Mouse (Mus musculus): ENCODE measurements around the gene Trp53i11. TPM values are rescaled to one million over a fixed set of nuclear protein-coding genes. Genes with fewer than 3 reads are reported as not detected.

The Trp53i11 gene
- polyA plus RNA-seq, 1 experiment = not detected

- peaks cover 10% of the 10 kb centered on the region for H3K4me1 ChIP-seq (ENCODE audit: control insufficient read depth, insufficient read depth, low read length)
- 43% methylated on average over 7 of the region's 7 CpGs for WGBS
- no peak for TF ChIP-seq CTCF (IDR thresholded peaks at IDR 0.05; ENCODE audit: insufficient read depth, low read depth, low read length)
These were observed 34.4 kb upstream of the Trp53i11 start for GRCm38 (mm10) chr2:93152883-93153491.

GRCm38 (mm10) chr2:93153833-93154232 lies 33.5 kb upstream of the Trp53i11 start:
- Histone ChIP-seq H3K27ac (ENCODE audit: insufficient read depth, low read depth, low read length) (no peak overlapping the region), H3K4me3 (ENCODE audit: insufficient read depth, low read depth, low read length) (no peak overlapping the region), H3K4me1 (ENCODE audit: control insufficient read depth, insufficient read depth, low read length) (peaks cover 10% of the 10 kb centered on the region)
- WGBS = 97% methylated on average over 1 of the region's 1 CpGs
- TF ChIP-seq CTCF (IDR thresholded peaks at IDR 0.05; ENCODE audit: insufficient read depth, low read depth, low read length) (no peak), POLR2A (IDR thresholded peaks at IDR 0.05; ENCODE audit: insufficient read depth, low read depth, low read length) (no peak)

More at GRCm38 (mm10) chr2:93152883-93153491, 34.4 kb upstream of the Trp53i11 start:
- H3K27ac ChIP-seq (ENCODE audit: insufficient read depth, low read depth, low read length) = no peak overlapping the region
- H3K4me3 ChIP-seq (ENCODE audit: insufficient read depth, low read depth, low read length) = no peak overlapping the region

- Histone ChIP-seq H3K4me3 (ENCODE audit: insufficient read depth, low read depth, low read length) (no peak overlapping the region), H3K27ac (ENCODE audit: insufficient read depth, low read depth, low read length) (no peak overlapping the region), H3K4me1 (ENCODE audit: control insufficient read depth, insufficient read depth, low read length) (peaks cover 10% of the 10 kb centered on the region)
- 93% methylated on average over 1 of the region's 1 CpGs for WGBS
- no peak for TF ChIP-seq CTCF (IDR thresholded peaks at IDR 0.05; ENCODE audit: insufficient read depth, low read depth, low read length)
- TF ChIP-seq POLR2A (IDR thresholded peaks at IDR 0.05; ENCODE audit: insufficient read depth, low read depth, low read length) = no peak
These were observed 32.8 kb upstream of the Trp53i11 start for GRCm38 (mm10) chr2:93154486-93155032.

GRCm38 (mm10) chr2:93160467-93161035 lies 26.8 kb upstream of the Trp53i11 start:
- Histone ChIP-seq H3K4me1 (ENCODE audit: control insufficient read depth, insufficient read depth, low read length) (0 out of 2 replicates have a peak, but pooled peaks cover 2% of the 10 kb centered on the region), H3K27ac (ENCODE audit: insufficient read depth, low read depth, low read length) (no peak overlapping the region), H3K4me3 (ENCODE audit: insufficient read depth, low read depth, low read length) (no peak overlapping the region)
- no peak for TF ChIP-seq CTCF (IDR thresholded peaks at IDR 0.05; ENCODE audit: insufficient read depth, low read depth, low read length)
- TF ChIP-seq POLR2A (IDR thresholded peaks at IDR 0.05; ENCODE audit: insufficient read depth, low read depth, low read length) = no peak
- 94% methylated on average over 4 of the region's 4 CpGs for WGBS

- H3K4me3 ChIP-seq (ENCODE audit: insufficient read depth, low read depth, low read length) = no peak overlapping the region
- peaks cover 2% of the 10 kb centered on the region; the same call in 1 of the 2 replicates for H3K4me1 ChIP-seq (ENCODE audit: control insufficient read depth, insufficient read depth, low read length)
- TF ChIP-seq POLR2A (IDR thresholded peaks at IDR 0.05; ENCODE audit: insufficient read depth, low read depth, low read length) (no peak), CTCF (IDR thresholded peaks at IDR 0.05; ENCODE audit: insufficient read depth, low read depth, low read length) (no peak)
- 87% methylated on average over 7 of the region's 7 CpGs for WGBS
- H3K27ac ChIP-seq (ENCODE audit: insufficient read depth, low read depth, low read length) = no peak overlapping the region
These were observed 25.3 kb upstream of the Trp53i11 start for GRCm38 (mm10) chr2:93161914-93162664.

- peaks cover 2% of the 10 kb centered on the region; the same call in 1 of the 2 replicates for H3K4me1 ChIP-seq (ENCODE audit: control insufficient read depth, insufficient read depth, low read length)
- no peak overlapping the region for H3K4me3 ChIP-seq (ENCODE audit: insufficient read depth, low read depth, low read length)
- TF ChIP-seq CTCF (IDR thresholded peaks at IDR 0.05; ENCODE audit: insufficient read depth, low read depth, low read length) (no peak), POLR2A (IDR thresholded peaks at IDR 0.05; ENCODE audit: insufficient read depth, low read depth, low read length) (no peak)
- no peak overlapping the region for H3K27ac ChIP-seq (ENCODE audit: insufficient read depth, low read depth, low read length)
- WGBS = 71% methylated on average over 4 of the region's 4 CpGs
These were observed 24.6 kb upstream of the Trp53i11 start for GRCm38 (mm10) chr2:93162791-93163190.

GRCm38 (mm10) chr2:93163317-93163716 lies 24.0 kb upstream of the Trp53i11 start:
- WGBS = 55% methylated on average over 2 of the region's 2 CpGs
- no peak for TF ChIP-seq CTCF (IDR thresholded peaks at IDR 0.05; ENCODE audit: insufficient read depth, low read depth, low read length)
- TF ChIP-seq POLR2A (IDR thresholded peaks at IDR 0.05; ENCODE audit: insufficient read depth, low read depth, low read length) = no peak
- Histone ChIP-seq H3K27ac (ENCODE audit: insufficient read depth, low read depth, low read length) (no peak overlapping the region), H3K4me3 (ENCODE audit: insufficient read depth, low read depth, low read length) (no peak overlapping the region), H3K4me1 (ENCODE audit: control insufficient read depth, insufficient read depth, low read length) (peaks cover 2% of the 10 kb centered on the region; the same call in 1 of the 2 replicates)

GRCm38 (mm10) chr2:93163750-93164335 lies 23.5 kb upstream of the Trp53i11 start:
- WGBS = 86% methylated on average over 6 of the region's 6 CpGs
- no peak for TF ChIP-seq CTCF (IDR thresholded peaks at IDR 0.05; ENCODE audit: insufficient read depth, low read depth, low read length)
- no peak for TF ChIP-seq POLR2A (IDR thresholded peaks at IDR 0.05; ENCODE audit: insufficient read depth, low read depth, low read length)
- Histone ChIP-seq H3K4me3 (ENCODE audit: insufficient read depth, low read depth, low read length) (no peak overlapping the region), H3K27ac (ENCODE audit: insufficient read depth, low read depth, low read length) (no peak overlapping the region), H3K4me1 (ENCODE audit: control insufficient read depth, insufficient read depth, low read length) (peaks cover 2% of the 10 kb centered on the region; the same call in 1 of the 2 replicates)

All from olfactory bulb, adult 2 months (tissue).